Mouse (Mus musculus) hematopoietic stem cell, adult 5-6 weeks (primary cell): ENCODE results near the gene F830045P16Rik. TPM values are rescaled to one million over a fixed set of nuclear protein-coding genes. Genes with fewer than 3 reads are reported as not detected.

Experiments used
- ATAC-seq, 2 experiments: fragments of 125-278 bp in 1 of 2; replicated peaks in 1 of 2; 2 replicates each; pipeline ENCODE4 v1.8.0; 2016 to 2017; ENCODE audit warnings: inconsistent platforms in 2 of 2, mild to moderate bottlenecking in 2 of 2, moderate number of reproducible peaks in 2 of 2, low read depth in 1 of 2, moderate TSS enrichment in 1 of 2; ENCODE audit not compliant: low FRiP score in 2 of 2, poor library complexity in 2 of 2, severe bottlenecking in 2 of 2, insufficient read depth in 1 of 2, low TSS enrichment in 1 of 2
- total RNA-seq: library from RNA; stranded (forward); fragments of 172-1452, 232-1000 nt; gene quantifications from 2 replicates; pipeline ENCODE4 v1.2.3, GENCODE M21; 2017

F830045P16Rik gene
- total RNA-seq, 1 experiment from 2014 or later, result not detected

GRCm38 (mm10) chr2:129556081-129556480, 19.7 kb upstream of the F830045P16Rik start:
- ATAC-seq, result no peak

GRCm38 (mm10) chr2:129550781-129551180, 14.4 kb upstream of the F830045P16Rik start:
- 0 out of 4 replicates have a peak, but pooled peaks of 1 of the 2 experiments have one; percentile 18 for ATAC-seq

GRCm38 (mm10) chr2:129549537-129550135, 13.2 kb upstream of the F830045P16Rik start:
- peak; percentile 54 to 63 for ATAC-seq

- peak in 1 of 2 experiments; percentile 55; a peak in 1 of 4 replicates for ATAC-seq
These were observed 10.4 kb upstream of the F830045P16Rik start for GRCm38 (mm10) chr2:129546772-129547171.

GRCm38 (mm10) chr2:129545596-129545995, 9.2 kb upstream of the F830045P16Rik start:
- ATAC-seq, result no peak

GRCm38 (mm10) chr2:129544919-129545318, 8.5 kb upstream of the F830045P16Rik start:
- ATAC-seq, result no peak

- no peak for ATAC-seq
These were observed 8.0 kb upstream of the F830045P16Rik start for GRCm38 (mm10) chr2:129544448-129544847.

GRCm38 (mm10) chr2:129540036-129540435, 3.6 kb upstream of the F830045P16Rik start:
- ATAC-seq, result no peak

GRCm38 (mm10) chr2:129539175-129539574, 2.8 kb upstream of the F830045P16Rik start:
- no peak for ATAC-seq

GRCm38 (mm10) chr2:129537926-129538325, 1.5 kb upstream of the F830045P16Rik start:
- no peak for ATAC-seq

GRCm38 (mm10) chr2:129537360-129537759, 958 bp upstream of the F830045P16Rik start:
- no peak for ATAC-seq

- ATAC-seq, result no peak
These were observed 524 bp upstream of the F830045P16Rik start for GRCm38 (mm10) chr2:129536926-129537325.

GRCm38 (mm10) chr2:129534886-129535591, 1.4 kb downstream of the F830045P16Rik start:
- ATAC-seq, result no peak

- no peak for ATAC-seq
These were observed 4.5 kb downstream of the F830045P16Rik start for GRCm38 (mm10) chr2:129531890-129532289.

- no peak for ATAC-seq
These were observed 5.3 kb downstream of the F830045P16Rik start for GRCm38 (mm10) chr2:129531102-129531501.

- no peak for ATAC-seq
These were observed 6.8 kb downstream of the F830045P16Rik start for GRCm38 (mm10) chr2:129529297-129530209.

- no peak for ATAC-seq
These were observed 8.5 kb downstream of the F830045P16Rik start for GRCm38 (mm10) chr2:129527916-129528315.

GRCm38 (mm10) chr2:129526322-129526721, 10.1 kb downstream of the F830045P16Rik start:
- no peak for ATAC-seq
